ENCODE assay signal across 35 mouse cellular contexts in the genomic region with DNA sequence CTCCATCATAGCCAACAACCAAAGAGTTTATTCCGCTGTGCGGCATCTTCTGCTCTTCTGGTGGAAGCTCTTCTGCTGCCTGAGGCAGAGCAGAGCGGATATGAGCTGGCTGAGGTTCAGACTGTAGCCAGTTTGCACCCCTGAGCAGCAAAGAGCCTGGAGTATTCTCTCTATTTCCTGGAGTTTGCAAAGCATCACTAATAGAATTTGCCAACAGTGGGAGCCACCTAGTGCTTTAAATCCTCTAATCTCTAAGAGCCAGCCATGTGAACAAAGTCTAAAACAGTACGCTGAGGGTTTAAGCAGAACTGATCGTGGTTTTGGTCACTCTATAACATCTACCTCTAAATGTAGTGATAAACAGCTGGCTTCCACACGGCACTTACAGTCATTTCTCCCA.
DNase-seq lines count a peak whose midpoint lies in the region; ATAC-seq and TF ChIP-seq lines count a peak whose summit lies in the region.
"Had no signal": no experiment of that assay in that cellular context is flagged by ENCODE, and none has a peak within 500 bp of the region (broad histone marks: within the 10 kb centered on the region; RNA-seq: fewer than 3 reads in every experiment).

No protein-coding gene starts in this region.

- TF ChIP-seq CTCF in hindbrain, postnatal 0 days (IDR thresholded peaks at IDR 0.05; ENCODE audit: low read depth) = peak; percentile 35; the same call in 1 of the 2 replicates

- H3K4me2 ChIP-seq in hindbrain, postnatal 0 days (ENCODE audit: low read depth, low read length) = no peak overlapping the region
- no peak overlapping the region for H3K4me2 ChIP-seq in midbrain, embryonic 16.5 days (ENCODE audit: low read length)
- H3K4me2 ChIP-seq: embryonic facial prominence, embryonic 13.5 days; heart, embryonic 13.5 days; hindbrain, embryonic 15.5 days; kidney, embryonic 15.5 days; limb, embryonic 15.5 days; liver, embryonic 13.5 days; neural tube, embryonic 15.5 days had no signal

- peak; percentile 15 to 20 for DNase-seq in cerebellum, postnatal 10 days
- no peak for DNase-seq in cerebellum, adult 9-11 months
- peak; percentile 47 for DNase-seq in hindbrain, postnatal 0 days (ENCODE audit: low spot score)
- DNase-seq in hindbrain, embryonic 10.5 days (ENCODE audit: low spot score) = no peak
- DNase-seq in ES-CJ7 (ENCODE audit: low read depth, low spot score) = peak; percentile 1
- DNase-seq in right cerebral cortex, adult 2 months (ENCODE audit: low spot score in 2 of 2) = no peak
- DNase-seq in B cell, adult 2 months = no peak
- DNase-seq: adrenal gland, adult 2 months; cerebellum, adult 11 months; cerebellum, adult 9-10 months; gastrocnemius, adult 2 months; gastrocnemius, postnatal 36 days; heart, adult 2 months; heart, postnatal 10 days; kidney, adult 18-20 months; kidney, postnatal 25 days; liver, embryonic 13.5 days; lung, adult 18-20 months; lung, postnatal 4 days; retina, postnatal 1 day; right cerebral cortex, postnatal 25 days; spleen, adult 18-20 months; thymus, adult 2 months; thymus, postnatal 36 days had no signal

- WGBS in hindbrain, postnatal 0 days = 79% methylated on average over 6 of the region's 6 CpGs
- WGBS in hindbrain, embryonic 10.5 days = 92% methylated on average over 6 of the region's 6 CpGs
- WGBS in midbrain, embryonic 16.5 days = 69% methylated on average over 6 of the region's 6 CpGs

- ATAC-seq in hindbrain, postnatal 0 days = no peak
- peak; percentile 45; the same call in 1 of the 2 replicates for ATAC-seq in midbrain, embryonic 16.5 days
- ATAC-seq: lung, postnatal 0 days had no signal

- no peaks in the 10 kb centered on the region for H3K27me3 ChIP-seq in hindbrain, postnatal 0 days (ENCODE audit: insufficient read depth, low read length)
- H3K27me3 ChIP-seq in hindbrain, embryonic 10.5 days (ENCODE audit: insufficient read depth, poor library complexity, severe bottlenecking) = no peaks in the 10 kb centered on the region
- no peaks in the 10 kb centered on the region for H3K27me3 ChIP-seq in midbrain, embryonic 16.5 days (ENCODE audit: control insufficient read depth, insufficient read depth, low read depth, low read length)
- H3K27me3 ChIP-seq: embryonic facial prominence, embryonic 13.5 days; heart, embryonic 13.5 days; hindbrain, embryonic 15.5 days; kidney, embryonic 15.5 days; limb, embryonic 15.5 days; liver, embryonic 13.5 days; megakaryocyte, embryonic 14.5 days; neural tube, embryonic 15.5 days had no signal

- no peaks in the 10 kb centered on the region for H3K9me3 ChIP-seq in hindbrain, postnatal 0 days (ENCODE audit: low read length)
- peaks cover 3% of the 10 kb centered on the region; the same call in 1 of the 2 replicates for H3K9me3 ChIP-seq in hindbrain, embryonic 10.5 days
- no peaks in the 10 kb centered on the region; the same call in 1 of the 2 replicates for H3K9me3 ChIP-seq in midbrain, embryonic 16.5 days (replicated peaks; ENCODE audit: control insufficient read depth, low read length, poor library complexity, severe bottlenecking)
- H3K9me3 ChIP-seq: hindbrain, embryonic 15.5 days; limb, embryonic 10.5 days; limb, embryonic 15.5 days; liver, embryonic 13.5 days; megakaryocyte, embryonic 14.5 days; neural tube, embryonic 15.5 days had no signal

- no peak overlapping the region for H3K9ac ChIP-seq in hindbrain, postnatal 0 days (replicated peaks; ENCODE audit: low read length)
- H3K9ac ChIP-seq in midbrain, embryonic 16.5 days (ENCODE audit: low read depth, low read length) = no peak overlapping the region
- H3K9ac ChIP-seq: embryonic facial prominence, embryonic 13.5 days; heart, embryonic 13.5 days; hindbrain, embryonic 15.5 days; kidney, embryonic 15.5 days; limb, embryonic 15.5 days; liver, embryonic 13.5 days; neural tube, embryonic 15.5 days had no signal

- H3K36me3 ChIP-seq in hindbrain, postnatal 0 days (ENCODE audit: insufficient read depth, low read length) = no peaks in the 10 kb centered on the region
- H3K36me3 ChIP-seq in hindbrain, embryonic 10.5 days = no peaks in the 10 kb centered on the region
- H3K36me3 ChIP-seq in midbrain, embryonic 16.5 days (ENCODE audit: control insufficient read depth, insufficient read depth, low read length) = no peaks in the 10 kb centered on the region
- H3K36me3 ChIP-seq: embryonic facial prominence, embryonic 13.5 days; heart, embryonic 13.5 days; hindbrain, embryonic 15.5 days; kidney, embryonic 15.5 days; limb, embryonic 10.5 days; limb, embryonic 15.5 days; liver, embryonic 13.5 days; neural tube, embryonic 15.5 days had no signal

- H3K4me3 ChIP-seq in hindbrain, postnatal 0 days (ENCODE audit: low read length) = no peak overlapping the region
- no peak overlapping the region for H3K4me3 ChIP-seq in hindbrain, embryonic 10.5 days
- no peak overlapping the region for H3K4me3 ChIP-seq in midbrain, embryonic 16.5 days (ENCODE audit: low read depth, low read length)
- H3K4me3 ChIP-seq: embryonic facial prominence, embryonic 13.5 days; gastrocnemius, adult 2 months; heart, adult 2 months; heart, embryonic 13.5 days; hindbrain, embryonic 15.5 days; kidney, embryonic 15.5 days; limb, embryonic 10.5 days; limb, embryonic 15.5 days; liver, embryonic 13.5 days; megakaryocyte, embryonic 14.5 days; neural tube, embryonic 15.5 days had no signal

- no peaks in the 10 kb centered on the region for H3K4me1 ChIP-seq in hindbrain, postnatal 0 days (ENCODE audit: insufficient read depth, low read length)
- no peaks in the 10 kb centered on the region for H3K4me1 ChIP-seq in hindbrain, embryonic 10.5 days (replicated peaks)
- no peaks in the 10 kb centered on the region for H3K4me1 ChIP-seq in midbrain, embryonic 16.5 days (ENCODE audit: control insufficient read depth, insufficient read depth, low read length)
- H3K4me1 ChIP-seq: embryonic facial prominence, embryonic 13.5 days; heart, embryonic 13.5 days; hindbrain, embryonic 15.5 days; kidney, embryonic 15.5 days; limb, embryonic 10.5 days; limb, embryonic 15.5 days; liver, embryonic 13.5 days; megakaryocyte, embryonic 14.5 days; neural tube, embryonic 15.5 days had no signal

- no peak overlapping the region for H3K27ac ChIP-seq in hindbrain, postnatal 0 days
- no peak overlapping the region for H3K27ac ChIP-seq in hindbrain, embryonic 10.5 days
- H3K27ac ChIP-seq in midbrain, embryonic 16.5 days (ENCODE audit: low read length) = no peak overlapping the region
- H3K27ac ChIP-seq: embryonic facial prominence, embryonic 13.5 days; gastrocnemius, adult 2 months; heart, adult 2 months; heart, embryonic 13.5 days; hindbrain, embryonic 15.5 days; kidney, embryonic 15.5 days; limb, embryonic 10.5 days; limb, embryonic 15.5 days; liver, embryonic 13.5 days; neural tube, embryonic 15.5 days; stomach, postnatal 0 days had no signal

Comparison
In these comparisons a context has a peak if more than half of its experiments do, and no peak if none do; other contexts are left out.
1. DNase-seq: peak in cerebellum, postnatal 10 days (2 of 2), hindbrain, postnatal 0 days (single experiment) and ES-CJ7 (single experiment); none in cerebellum, adult 9-11 months (single experiment), hindbrain, embryonic 10.5 days (single experiment), right cerebral cortex, adult 2 months (0 of 2) and B cell, adult 2 months (0 of 2).